Mouse (Mus musculus): ENCODE results near the gene Lcp2. TPM values are rescaled to one million over a fixed set of nuclear protein-coding genes. Genes with fewer than 3 reads are reported as not detected.
A peak's percentile ranks its signal among the peaks of the same experiment; 100 is the strongest.
"Not testable (repeated sequence)": the region's sequence is repeated elsewhere in the genome, so short reads cannot be mapped to it uniquely, and the experiment has no call there.

The Lcp2 gene
- polyA plus RNA-seq, 1 experiment from 2014 or later: 2.0 TPM

GRCm38 (mm10) chr11:34116572-34117135 lies 69.9 kb downstream of the Lcp2 start:
- DNase-seq (ENCODE audit: low spot score): no peak
- 83% methylated on average over 2 of the region's 2 CpGs for WGBS
- no peak overlapping the region for H3K9ac ChIP-seq (ENCODE audit: low read length)

GRCm38 (mm10) chr11:34117581-34117980 lies 70.9 kb downstream of the Lcp2 start:
- no peaks in the 10 kb centered on the region for H3K9me3 ChIP-seq (ENCODE audit: control insufficient read depth, low read length)
- ATAC-seq (replicated peaks; ENCODE audit: low FRiP score) (no peak), DNase-seq (ENCODE audit: low spot score) (no peak)
- no peak overlapping the region for H3K4me3 ChIP-seq (ENCODE audit: low read depth, low read length)
- H3K27ac ChIP-seq (ENCODE audit: low read depth, low read length): no peak overlapping the region
- H3K27me3 ChIP-seq (ENCODE audit: control insufficient read depth, insufficient read depth, low read length): no peaks in the 10 kb centered on the region
- H3K4me1 ChIP-seq (replicated peaks; ENCODE audit: control insufficient read depth, insufficient read depth, low read length): peaks cover 2% of the 10 kb centered on the region; the same call in 1 of the 2 replicates
- 87% methylated on average over 3 of the region's 3 CpGs for WGBS
- H3K36me3 ChIP-seq (ENCODE audit: control insufficient read depth, insufficient read depth, low read length): no peaks in the 10 kb centered on the region
- H3K4me2 ChIP-seq (ENCODE audit: low read depth, low read length, severe bottlenecking): no peak overlapping the region
- H3K9ac ChIP-seq (ENCODE audit: low read length): no peak overlapping the region

More at GRCm38 (mm10) chr11:34116572-34117135, 69.9 kb downstream of the Lcp2 start:
- Histone ChIP-seq H3K4me2 (ENCODE audit: low read depth, low read length, severe bottlenecking) (no peak overlapping the region), H3K4me3 (ENCODE audit: low read depth, low read length) (no peak overlapping the region), H3K27me3 (ENCODE audit: control insufficient read depth, insufficient read depth, low read length) (no peaks in the 10 kb centered on the region), H3K9me3 (ENCODE audit: control insufficient read depth, low read length) (no peaks in the 10 kb centered on the region), H3K27ac (ENCODE audit: low read depth, low read length) (no peak overlapping the region), H3K36me3 (ENCODE audit: control insufficient read depth, insufficient read depth, low read length) (no peaks in the 10 kb centered on the region), H3K4me1 (replicated peaks; ENCODE audit: control insufficient read depth, insufficient read depth, low read length) (peaks cover 2% of the 10 kb centered on the region; the same call in 1 of the 2 replicates)
- ATAC-seq (replicated peaks; ENCODE audit: low FRiP score): no peak

GRCm38 (mm10) chr11:34118319-34118718 lies 71.6 kb downstream of the Lcp2 start:
- Histone ChIP-seq H3K36me3 (ENCODE audit: control insufficient read depth, insufficient read depth, low read length) (no peaks in the 10 kb centered on the region), H3K4me2 (ENCODE audit: low read depth, low read length, severe bottlenecking) (no peak overlapping the region), H3K27ac (ENCODE audit: low read depth, low read length) (no peak overlapping the region), H3K9ac (ENCODE audit: low read length) (no peak overlapping the region), H3K4me1 (replicated peaks; ENCODE audit: control insufficient read depth, insufficient read depth, low read length) (peaks cover 2% of the 10 kb centered on the region; the same call in 1 of the 2 replicates), H3K9me3 (ENCODE audit: control insufficient read depth, low read length) (no peaks in the 10 kb centered on the region), H3K27me3 (ENCODE audit: control insufficient read depth, insufficient read depth, low read length) (no peaks in the 10 kb centered on the region), H3K4me3 (ENCODE audit: low read depth, low read length) (no peak overlapping the region)
- 83% methylated on average over 3 of the region's 3 CpGs for WGBS
- DNase-seq (ENCODE audit: low spot score): no peak
- ATAC-seq (replicated peaks; ENCODE audit: low FRiP score): no peak

GRCm38 (mm10) chr11:34123147-34123546 lies 76.4 kb downstream of the Lcp2 start:
- H3K9ac ChIP-seq (ENCODE audit: low read length): no peak overlapping the region
- H3K4me2 ChIP-seq (ENCODE audit: low read depth, low read length, severe bottlenecking): no peak overlapping the region
- H3K27me3 ChIP-seq (ENCODE audit: control insufficient read depth, insufficient read depth, low read length): no peaks in the 10 kb centered on the region; the same call in 1 of the 2 replicates
- H3K4me3 ChIP-seq (ENCODE audit: low read depth, low read length): no peak overlapping the region
- 11% methylated on average over 2 of the region's 2 CpGs for WGBS
- ATAC-seq (replicated peaks; ENCODE audit: low FRiP score) (no peak), DNase-seq (ENCODE audit: low spot score) (no peak)
- H3K27ac ChIP-seq (ENCODE audit: low read depth, low read length): no peak overlapping the region
- no peaks in the 10 kb centered on the region for H3K4me1 ChIP-seq (replicated peaks; ENCODE audit: control insufficient read depth, insufficient read depth, low read length)
- H3K36me3 ChIP-seq (ENCODE audit: control insufficient read depth, insufficient read depth, low read length): no peaks in the 10 kb centered on the region
- H3K9me3 ChIP-seq (ENCODE audit: control insufficient read depth, low read length): no peaks in the 10 kb centered on the region

- no peak for DNase-seq (ENCODE audit: low spot score)
- Histone ChIP-seq H3K4me1 (replicated peaks; ENCODE audit: control insufficient read depth, insufficient read depth, low read length) (no peaks in the 10 kb centered on the region), H3K27me3 (ENCODE audit: control insufficient read depth, insufficient read depth, low read length) (no peaks in the 10 kb centered on the region; the same call in 1 of the 2 replicates), H3K4me3 (ENCODE audit: low read depth, low read length) (no peak overlapping the region), H3K4me2 (ENCODE audit: low read depth, low read length, severe bottlenecking) (no peak overlapping the region), H3K36me3 (ENCODE audit: control insufficient read depth, insufficient read depth, low read length) (no peaks in the 10 kb centered on the region), H3K9ac (ENCODE audit: low read length) (no peak overlapping the region), H3K27ac (ENCODE audit: low read depth, low read length) (no peak overlapping the region), H3K9me3 (ENCODE audit: control insufficient read depth, low read length) (no peaks in the 10 kb centered on the region)
- WGBS: 72% methylated on average over 7 of the region's 7 CpGs
- no peak for ATAC-seq (replicated peaks; ENCODE audit: low FRiP score)
Observed at GRCm38 (mm10) chr11:34124852-34125251, 78.1 kb downstream of the Lcp2 start.

GRCm38 (mm10) chr11:34125727-34126126 lies 79.0 kb downstream of the Lcp2 start:
- H3K9me3 ChIP-seq (ENCODE audit: control insufficient read depth, low read length); H3K36me3 ChIP-seq (ENCODE audit: control insufficient read depth, insufficient read depth, low read length); H3K27ac ChIP-seq (ENCODE audit: low read depth, low read length); DNase-seq (ENCODE audit: low spot score); ATAC-seq (replicated peaks; ENCODE audit: low FRiP score); H3K27me3 ChIP-seq (ENCODE audit: control insufficient read depth, insufficient read depth, low read length); H3K9ac ChIP-seq (ENCODE audit: low read length); H3K4me3 ChIP-seq (ENCODE audit: low read depth, low read length); H3K4me2 ChIP-seq (ENCODE audit: low read depth, low read length, severe bottlenecking); H3K4me1 ChIP-seq (replicated peaks; ENCODE audit: control insufficient read depth, insufficient read depth, low read length): not testable (repeated sequence)
- WGBS: 77% methylated on average over 3 of the region's 3 CpGs

- Histone ChIP-seq H3K4me3 (ENCODE audit: low read depth, low read length) (no peak overlapping the region), H3K36me3 (ENCODE audit: control insufficient read depth, insufficient read depth, low read length) (no peaks in the 10 kb centered on the region), H3K27ac (ENCODE audit: low read depth, low read length) (no peak overlapping the region), H3K4me1 (replicated peaks; ENCODE audit: control insufficient read depth, insufficient read depth, low read length) (no peaks in the 10 kb centered on the region), H3K9me3 (ENCODE audit: control insufficient read depth, low read length) (no peaks in the 10 kb centered on the region), H3K27me3 (ENCODE audit: control insufficient read depth, insufficient read depth, low read length) (no peaks in the 10 kb centered on the region; the same call in 1 of the 2 replicates), H3K4me2 (ENCODE audit: low read depth, low read length, severe bottlenecking) (no peak overlapping the region), H3K9ac (ENCODE audit: low read length) (no peak overlapping the region)
- no peak for ATAC-seq (replicated peaks; ENCODE audit: low FRiP score)
- 85% methylated on average over 2 of the region's 2 CpGs for WGBS
- no peak for DNase-seq (ENCODE audit: low spot score)
Observed at GRCm38 (mm10) chr11:34128412-34128811, 81.7 kb downstream of the Lcp2 start.

GRCm38 (mm10) chr11:34139296-34139695 lies 92.6 kb downstream of the Lcp2 start:
- H3K4me3 ChIP-seq (ENCODE audit: low read depth, low read length): no peak overlapping the region
- no peak overlapping the region for H3K9ac ChIP-seq (ENCODE audit: low read length)
- H3K9me3 ChIP-seq (ENCODE audit: control insufficient read depth, low read length): no peaks in the 10 kb centered on the region
- 57% methylated on average over 8 of the region's 8 CpGs for WGBS
- H3K4me1 ChIP-seq (replicated peaks; ENCODE audit: control insufficient read depth, insufficient read depth, low read length): no peaks in the 10 kb centered on the region
- H3K27me3 ChIP-seq (ENCODE audit: control insufficient read depth, insufficient read depth, low read length): peaks cover 7% of the 10 kb centered on the region; the same call in 1 of the 2 replicates
- no peak for ATAC-seq (replicated peaks; ENCODE audit: low FRiP score)
- no peaks in the 10 kb centered on the region for H3K36me3 ChIP-seq (ENCODE audit: control insufficient read depth, insufficient read depth, low read length)
- DNase-seq (ENCODE audit: low spot score): peak; percentile 44
- no peak overlapping the region for H3K27ac ChIP-seq (ENCODE audit: low read depth, low read length)
- H3K4me2 ChIP-seq (ENCODE audit: low read depth, low read length, severe bottlenecking): no peak overlapping the region
